Mouse (Mus musculus) G1E (cell line): ENCODE results near the gene Parva.

Experiments
- CTCF ChIP-seq: IDR thresholded peaks from 2 replicates; pipeline ENCODE4 v1.5.1; 2012; ENCODE audit warnings: low read depth, low read length, inconsistent platforms, mixed read lengths
- GATA1 ChIP-seq: IDR thresholded peaks from 2 replicates; pipeline ENCODE4 v1.6.1; 2012; ENCODE audit warnings: borderline replicate concordance, low read length, inconsistent platforms, mixed read lengths
- GATA2 ChIP-seq: IDR thresholded peaks from 2 replicates; pipeline ENCODE4 v1.6.1; 2012; ENCODE audit warnings: low read depth, low read length, inconsistent platforms, borderline replicate concordance
- POLR2AphosphoS5 ChIP-seq: IDR thresholded peaks from 2 replicates; pipeline ENCODE4 v1.6.1; 2012; ENCODE audit warnings: low read depth, low read length, inconsistent platforms; ENCODE audit not compliant: insufficient replicate concordance
- TAL1 ChIP-seq: conservative IDR thresholded peaks from 2 replicates; pipeline ENCODE4 v1.6.1; 2012; ENCODE audit warnings: low read depth, low read length, inconsistent platforms, mixed read lengths

GRCm38 (mm10) chr7:112439846-112440245, 12.5 kb downstream of the Parva start:
- TF ChIP-seq GATA1 (no peak), TAL1 (no peak), CTCF (no peak), POLR2AphosphoS5 (no peak), GATA2 (no peak)
